Mouse (Mus musculus): ENCODE data around the gene Ndufa13. TPM values are rescaled to one million over a fixed set of nuclear protein-coding genes. Genes with fewer than 3 reads are reported as not detected.

The Ndufa13 gene
- total and polyA plus RNA-seq, 2 experiments from 2014 or later, result 223 to 666 TPM

- DNase-seq (ENCODE audit: low spot score), result peak; percentile 35
- peaks cover 2% of the 10 kb centered on the region; the same call in 1 of the 2 replicates for H3K27me3 ChIP-seq (ENCODE audit: control insufficient read depth, insufficient read depth, low read length)
- TF ChIP-seq EP300 (IDR thresholded peaks at IDR 0.05; ENCODE audit: low read depth) (no peak), CTCF (IDR thresholded peaks at IDR 0.05; ENCODE audit: low read depth) (peak; percentile 73)
Observed at GRCm38 (mm10) chr8:69874155-69874554, 28.2 kb downstream of the Ndufa13 start.

DNA sequence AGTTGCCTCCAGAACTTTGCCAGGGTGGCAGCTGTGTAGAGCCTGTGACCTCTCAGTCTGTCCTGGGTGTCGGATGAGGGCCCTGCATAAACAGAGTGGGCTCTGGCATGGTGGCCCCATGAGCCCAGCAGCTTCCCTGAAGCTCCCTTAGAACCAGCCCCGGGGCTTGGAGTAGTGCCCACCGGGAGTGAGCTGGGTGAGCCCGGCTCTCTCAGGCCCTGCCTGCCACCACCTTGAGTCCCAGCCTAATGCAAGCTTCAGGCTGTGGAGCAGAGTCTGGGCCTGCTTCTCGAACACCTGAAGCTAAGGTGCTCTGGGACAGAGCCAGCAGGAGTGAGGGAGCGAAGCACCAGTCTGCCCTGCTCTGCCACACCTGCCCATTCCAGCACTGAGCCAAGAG lies 31.5 kb downstream of the Ndufa13 start:
- Histone ChIP-seq H3K36me3 (replicated peaks; ENCODE audit: control insufficient read depth, insufficient read depth, low read length) (no peaks in the 10 kb centered on the region), H3K27me3 (ENCODE audit: control insufficient read depth, insufficient read depth, low read length) (no peaks in the 10 kb centered on the region), H3K4me2 (ENCODE audit: low read depth, low read length) (no peak overlapping the region), H3K9ac (replicated peaks; ENCODE audit: low read depth, low read length) (no peak overlapping the region), H3K9me3 (replicated peaks; ENCODE audit: control insufficient read depth, low read length) (no peaks in the 10 kb centered on the region), H3K4me3 (ENCODE audit: low read depth, low read length) (no peak overlapping the region), H3K27ac (ENCODE audit: low read depth) (no peak overlapping the region), H3K4me1 (ENCODE audit: control insufficient read depth, insufficient read depth) (no peaks in the 10 kb centered on the region)
- WGBS, result 77% methylated on average over 6 of the region's 6 CpGs
- no peak for TF ChIP-seq EP300 (IDR thresholded peaks at IDR 0.05; ENCODE audit: low read depth)
- no peak for TF ChIP-seq CTCF (IDR thresholded peaks at IDR 0.05; ENCODE audit: low read depth)
- DNase-seq (ENCODE audit: low spot score), result no peak
- no peak for ATAC-seq (ENCODE audit: insufficient read depth, low read depth)

More at GRCm38 (mm10) chr8:69874155-69874554, 28.2 kb downstream of the Ndufa13 start:
- Histone ChIP-seq H3K36me3 (replicated peaks; ENCODE audit: control insufficient read depth, insufficient read depth, low read length) (no peaks in the 10 kb centered on the region), H3K9ac (replicated peaks; ENCODE audit: low read depth, low read length) (no peak overlapping the region), H3K4me2 (ENCODE audit: low read depth, low read length) (no peak overlapping the region), H3K27ac (ENCODE audit: low read depth) (no peak overlapping the region), H3K9me3 (replicated peaks; ENCODE audit: control insufficient read depth, low read length) (no peaks in the 10 kb centered on the region), H3K4me3 (ENCODE audit: low read depth, low read length) (no peak overlapping the region), H3K4me1 (ENCODE audit: control insufficient read depth, insufficient read depth) (0 out of 2 replicates have a peak, but pooled peaks cover 3% of the 10 kb centered on the region)
- 8% methylated on average over 9 of the region's 9 CpGs for WGBS
- ATAC-seq (ENCODE audit: insufficient read depth, low read depth), result no peak

- 79% methylated on average over 11 of the region's 11 CpGs for WGBS
- Histone ChIP-seq H3K27ac (ENCODE audit: low read depth) (no peak overlapping the region), H3K9ac (replicated peaks; ENCODE audit: low read depth, low read length) (no peak overlapping the region), H3K36me3 (replicated peaks; ENCODE audit: control insufficient read depth, insufficient read depth, low read length) (no peaks in the 10 kb centered on the region), H3K4me1 (ENCODE audit: control insufficient read depth, insufficient read depth) (no peaks in the 10 kb centered on the region), H3K9me3 (replicated peaks; ENCODE audit: control insufficient read depth, low read length) (no peaks in the 10 kb centered on the region), H3K4me3 (ENCODE audit: low read depth, low read length) (no peak overlapping the region), H3K27me3 (ENCODE audit: control insufficient read depth, insufficient read depth, low read length) (no peaks in the 10 kb centered on the region), H3K4me2 (ENCODE audit: low read depth, low read length) (no peak overlapping the region)
- ATAC-seq (ENCODE audit: insufficient read depth, low read depth) (no peak), DNase-seq (ENCODE audit: low spot score) (no peak)
- no peak for TF ChIP-seq CTCF (IDR thresholded peaks at IDR 0.05; ENCODE audit: low read depth)
- TF ChIP-seq EP300 (IDR thresholded peaks at IDR 0.05; ENCODE audit: low read depth), result no peak
Observed at GRCm38 (mm10) chr8:69870003-69870765, 32.2 kb downstream of the Ndufa13 start.

GRCm38 (mm10) chr8:69867696-69868326 lies 34.5 kb downstream of the Ndufa13 start:
- TF ChIP-seq CTCF (IDR thresholded peaks at IDR 0.05; ENCODE audit: low read depth) (no peak), EP300 (IDR thresholded peaks at IDR 0.05; ENCODE audit: low read depth) (no peak)
- peak; percentile 66; the same call in 1 of the 2 replicates for ATAC-seq (ENCODE audit: insufficient read depth, low read depth)
- no peak overlapping the region for H3K4me2 ChIP-seq (ENCODE audit: low read depth, low read length)
- no peak for DNase-seq (ENCODE audit: low spot score)
- H3K4me1 ChIP-seq (ENCODE audit: control insufficient read depth, insufficient read depth), result no peaks in the 10 kb centered on the region
- H3K27ac ChIP-seq (ENCODE audit: low read depth), result no peak overlapping the region
- no peaks in the 10 kb centered on the region for H3K27me3 ChIP-seq (ENCODE audit: control insufficient read depth, insufficient read depth, low read length)
- H3K36me3 ChIP-seq (replicated peaks; ENCODE audit: control insufficient read depth, insufficient read depth, low read length), result no peaks in the 10 kb centered on the region
- H3K9ac ChIP-seq (replicated peaks; ENCODE audit: low read depth, low read length), result no peak overlapping the region
- no peaks in the 10 kb centered on the region for H3K9me3 ChIP-seq (replicated peaks; ENCODE audit: control insufficient read depth, low read length)
- H3K4me3 ChIP-seq (ENCODE audit: low read depth, low read length), result no peak overlapping the region
- 72% methylated on average over 5 of the region's 5 CpGs for WGBS

DNA sequence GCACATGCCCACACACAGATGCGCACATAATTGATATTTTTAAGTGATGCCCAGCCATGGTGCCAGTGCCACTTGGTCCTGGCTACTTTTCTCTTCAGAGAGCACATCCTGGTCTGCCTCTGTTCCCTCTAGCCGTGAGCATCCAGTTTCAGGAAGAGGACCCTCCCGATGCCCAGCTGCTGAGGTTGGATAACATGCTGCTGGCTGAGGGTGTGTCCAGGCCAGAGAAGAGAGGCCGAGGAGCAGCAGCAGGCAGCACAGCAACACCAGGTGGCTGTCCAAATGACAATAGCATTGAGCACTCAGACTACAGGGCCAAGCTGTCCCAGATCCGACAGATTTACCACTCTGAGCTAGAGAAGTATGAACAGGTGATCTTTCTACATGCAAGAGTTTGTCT lies 38.2 kb downstream of the Ndufa13 start:
- H3K27ac ChIP-seq (ENCODE audit: low read depth), result no peak overlapping the region
- TF ChIP-seq CTCF (IDR thresholded peaks at IDR 0.05; ENCODE audit: low read depth) (no peak), EP300 (IDR thresholded peaks at IDR 0.05; ENCODE audit: low read depth) (no peak)
- no peaks in the 10 kb centered on the region for H3K9me3 ChIP-seq (replicated peaks; ENCODE audit: control insufficient read depth, low read length)
- DNase-seq (ENCODE audit: low spot score) (no peak), ATAC-seq (ENCODE audit: insufficient read depth, low read depth) (no peak)
- no peak overlapping the region for H3K4me3 ChIP-seq (ENCODE audit: low read depth, low read length)
- no peaks in the 10 kb centered on the region for H3K4me1 ChIP-seq (ENCODE audit: control insufficient read depth, insufficient read depth)
- H3K27me3 ChIP-seq (ENCODE audit: control insufficient read depth, insufficient read depth, low read length), result no peaks in the 10 kb centered on the region
- H3K4me2 ChIP-seq (ENCODE audit: low read depth, low read length), result no peak overlapping the region
- no peak overlapping the region for H3K9ac ChIP-seq (replicated peaks; ENCODE audit: low read depth, low read length)
- whole genome bisulfite sequencing, result 60% methylated on average over 5 of the region's 5 CpGs
- H3K36me3 ChIP-seq (replicated peaks; ENCODE audit: control insufficient read depth, insufficient read depth, low read length), result no peaks in the 10 kb centered on the region
